Mouse (Mus musculus) liver, adult 2 months (tissue): Measurements from ENCODE around the gene Cx3cr1. TPM values are rescaled to one million over a fixed set of nuclear protein-coding genes. Genes with fewer than 3 reads are reported as not detected.

Source experiments
- DNase-seq: peaks from one replicate; pipeline ENCODE4 v3.0.0-alpha.2; 2011; ENCODE audit warnings: low read depth, low spot score; ENCODE audit errors: extremely low read depth
- H3K27ac ChIP-seq: fragments of 200-500 bp; replicated peaks from 2 replicates; pipeline ENCODE4 v1.5.1; 2012; ENCODE audit warnings: low read depth, mild to moderate bottlenecking, control low read depth, inconsistent platforms, low read length; ENCODE audit not compliant: insufficient read depth
- H3K27me3 ChIP-seq: fragments of 200-500 bp; 2 replicates; pipeline ENCODE4 v1.6.1; 2012; ENCODE audit warnings: mild to moderate bottlenecking, moderate library complexity, low read length, inconsistent platforms; ENCODE audit not compliant: control insufficient read depth, insufficient read depth
- H3K36me3 ChIP-seq: fragments of 200-500 bp; 2 replicates; pipeline ENCODE4 v1.6.1; 2012; ENCODE audit warnings: low read length, inconsistent platforms; ENCODE audit not compliant: control insufficient read depth, insufficient read depth
- H3K4me1 ChIP-seq: fragments of 200-500 bp; 2 replicates; pipeline ENCODE4 v1.6.1; 2011; ENCODE audit warnings: low read length; ENCODE audit not compliant: control insufficient read depth, insufficient read depth
- H3K4me3 ChIP-seq: fragments of 200-500 bp; 2 replicates; pipeline ENCODE4 v1.5.1; 2011; ENCODE audit warnings: low read depth, mild to moderate bottlenecking, control low read depth, low read length, moderate library complexity; ENCODE audit not compliant: insufficient read depth
- H3K79me2 ChIP-seq: fragments of 200-500 bp; 2 replicates; pipeline ENCODE4 v1.6.1; 2012; ENCODE audit warnings: inconsistent platforms, mild to moderate bottlenecking, low read length, moderate library complexity; ENCODE audit not compliant: control insufficient read depth, insufficient read depth
- H3K9ac ChIP-seq: fragments of 200-500 bp; 2 replicates; pipeline ENCODE4 v1.6.1; 2012; ENCODE audit warnings: low read depth, mild to moderate bottlenecking, control low read depth, inconsistent platforms, low read length
- CTCF ChIP-seq: fragments of 200-500 bp; IDR thresholded peaks from 2 replicates; pipeline ENCODE4 v1.5.1; 2011; ENCODE audit warnings: low read depth, low read length, control low read depth
- POLR2A ChIP-seq: fragments of 200-500 bp; IDR thresholded peaks from 2 replicates; pipeline ENCODE4 v1.6.1; 2011; ENCODE audit warnings: low read length, control low read depth; ENCODE audit not compliant: insufficient read depth; ENCODE audit errors: extremely low read depth
- WGBS: fragments of 180-500 bp; shearing (Covaris S2); methylation state at CpG from one replicate; pipeline ENCODE4 v1.1.7; 2018; 5-methylcytosine and 5-hydroxymethylcytosine counted together
- polyA plus RNA-seq: library from polyadenylated mRNA; depleted of rRNA; stranded (reverse); fragments of >200 nt; gene quantifications from 2 replicates; pipeline ENCODE4 v1.2.3, GENCODE M21; 2012; rRNA removed
- total RNA-seq: library from RNA; depleted of rRNA; stranded (reverse); fragments of >200 nt; gene quantifications from 2 replicates; pipeline ENCODE4 v1.2.3, GENCODE M21; 2014; rRNA removed

The Cx3cr1 gene
- 0.09 and 0.40 TPM in 2 replicates for total RNA-seq
- 0.27 and 0.39 TPM in 2 replicates for polyA plus RNA-seq

DNA sequence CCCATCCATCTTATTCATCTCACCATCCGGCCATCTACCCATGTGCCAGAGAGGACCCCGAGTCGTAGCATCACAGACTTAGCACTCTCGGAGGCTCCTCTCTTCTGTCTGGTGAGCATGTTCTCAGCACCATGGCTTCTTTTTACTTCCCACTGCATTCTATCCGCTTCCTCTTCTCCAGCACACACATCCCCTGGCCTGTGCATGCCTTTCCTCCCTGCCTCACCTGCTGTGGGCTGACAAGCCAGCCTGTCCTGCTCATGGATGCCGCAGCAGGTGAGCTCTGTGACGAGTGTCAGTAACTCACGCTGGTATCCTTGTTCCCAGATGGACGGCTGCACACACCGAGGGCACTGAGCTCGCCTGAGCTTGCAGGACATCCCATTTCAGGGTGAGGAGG is at the start of gene Cx3cr1:
Gene Cx3cr1, minus strand, starts transcription at position 101 of the 400 bp plus-strand sequence.
- DNase-seq: no peak
- Histone ChIP-seq H3K27ac (no peak within 1 kb of the TSS), H3K9ac (no peak within 1 kb of the TSS), H3K27me3 (no peaks in the 10 kb centered on the region), H3K4me3 (no peak within 1 kb of the TSS), H3K36me3 (no peaks in the 10 kb centered on the region), H3K4me1 (no peaks in the 10 kb centered on the region), H3K79me2 (no peaks in the 10 kb centered on the region)
- TF ChIP-seq CTCF: no peak
- no peak for TF ChIP-seq POLR2A
- WGBS: 88% methylated on average over 11 of the region's 11 CpGs

- no peak overlapping the region for H3K4me3 ChIP-seq
Observed at GRCm38 (mm10) chr9:120118212-120118611, 48.5 kb upstream of the Cx3cr1 start.

DNA sequence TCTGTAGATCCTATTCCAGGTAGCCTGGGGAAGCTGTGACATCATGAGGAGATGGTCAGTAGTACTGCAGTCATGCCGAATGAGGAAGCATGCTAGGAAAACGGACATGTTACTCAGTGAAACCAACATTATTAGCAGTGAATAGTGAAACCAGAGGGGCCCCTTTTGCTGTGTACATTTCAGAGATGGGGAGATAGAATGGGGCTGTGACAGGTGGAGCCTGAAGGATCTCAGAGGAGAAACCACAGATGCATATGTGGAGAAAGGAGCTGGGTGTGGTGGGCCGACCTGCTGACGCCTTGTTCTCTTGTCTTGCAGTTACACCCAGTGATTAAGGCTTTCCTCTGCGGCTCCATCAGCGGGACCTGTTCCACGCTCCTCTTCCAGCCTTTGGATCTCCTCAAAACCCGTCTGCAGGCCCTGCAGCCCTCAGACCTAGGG is 46.5 kb upstream of the Cx3cr1 start:
- H3K4me1 ChIP-seq: peaks cover under 1% of the 10 kb centered on the region; the same call in 1 of the 2 replicates
- no peak overlapping the region for H3K27ac ChIP-seq
- H3K36me3 ChIP-seq: peaks cover 15% of the 10 kb centered on the region
- TF ChIP-seq POLR2A (no peak), CTCF (no peak)
- H3K27me3 ChIP-seq: no peaks in the 10 kb centered on the region
- peaks cover 21% of the 10 kb centered on the region for H3K79me2 ChIP-seq
- DNase-seq: no peak
- no peak overlapping the region for H3K4me3 ChIP-seq
- H3K9ac ChIP-seq: no peak overlapping the region
- WGBS: 86% methylated on average over 8 of the region's 8 CpGs

More at GRCm38 (mm10) chr9:120118212-120118611, 48.5 kb upstream of the Cx3cr1 start:
- no peak for TF ChIP-seq CTCF
- TF ChIP-seq POLR2A: no peak
- H3K27ac ChIP-seq: no peak overlapping the region
- peaks cover 12% of the 10 kb centered on the region; the same call in 1 of the 2 replicates for H3K79me2 ChIP-seq
- no peaks in the 10 kb centered on the region for H3K27me3 ChIP-seq
- WGBS: 84% methylated on average over 4 of the region's 4 CpGs
- DNase-seq: no peak
- H3K4me1 ChIP-seq: no peaks in the 10 kb centered on the region
- H3K9ac ChIP-seq: no peak overlapping the region
- peaks cover 24% of the 10 kb centered on the region for H3K36me3 ChIP-seq

GRCm38 (mm10) chr9:120115580-120115979 is 45.9 kb upstream of the Cx3cr1 start:
- no peak overlapping the region for H3K4me3 ChIP-seq
- no peak for TF ChIP-seq CTCF
- no peak for TF ChIP-seq POLR2A
- peaks cover 23% of the 10 kb centered on the region for H3K79me2 ChIP-seq
- no peaks in the 10 kb centered on the region for H3K27me3 ChIP-seq
- H3K36me3 ChIP-seq: peaks cover 12% of the 10 kb centered on the region; the same call in 1 of the 2 replicates
- H3K9ac ChIP-seq: no peak overlapping the region
- peaks cover 2% of the 10 kb centered on the region; the same call in 1 of the 2 replicates for H3K4me1 ChIP-seq
- H3K27ac ChIP-seq: no peak overlapping the region
- 83% methylated on average over 5 of the region's 5 CpGs for WGBS
- DNase-seq: no peak

DNA sequence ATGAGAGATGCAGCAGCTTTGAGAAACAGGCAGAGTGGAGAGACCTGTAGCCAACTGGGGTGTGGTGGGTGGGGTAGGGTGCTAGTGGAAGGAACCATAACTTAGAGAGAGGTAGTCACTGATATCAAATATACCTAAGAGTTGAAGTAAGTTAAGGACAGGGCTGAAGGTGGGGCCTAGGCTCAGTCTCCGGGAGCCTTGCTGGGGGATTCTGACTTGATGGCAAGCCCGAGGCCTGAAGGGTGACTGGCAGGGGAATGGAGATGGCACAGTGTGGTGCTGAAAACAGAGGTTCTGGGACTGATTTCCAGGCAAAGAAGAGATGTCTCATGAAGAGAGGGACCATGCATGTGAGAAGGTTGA is 45.1 kb upstream of the Cx3cr1 start:
- TF ChIP-seq CTCF: no peak
- TF ChIP-seq POLR2A: no peak
- Histone ChIP-seq H3K79me2 (peaks cover 23% of the 10 kb centered on the region), H3K4me3 (no peak overlapping the region), H3K9ac (no peak overlapping the region), H3K27ac (no peak overlapping the region), H3K27me3 (no peaks in the 10 kb centered on the region), H3K4me1 (peaks cover 2% of the 10 kb centered on the region; the same call in 1 of the 2 replicates), H3K36me3 (peaks cover 10% of the 10 kb centered on the region; the same call in 1 of the 2 replicates)
- 95% methylated on average over 2 of the region's 2 CpGs for WGBS
- no peak for DNase-seq

DNA sequence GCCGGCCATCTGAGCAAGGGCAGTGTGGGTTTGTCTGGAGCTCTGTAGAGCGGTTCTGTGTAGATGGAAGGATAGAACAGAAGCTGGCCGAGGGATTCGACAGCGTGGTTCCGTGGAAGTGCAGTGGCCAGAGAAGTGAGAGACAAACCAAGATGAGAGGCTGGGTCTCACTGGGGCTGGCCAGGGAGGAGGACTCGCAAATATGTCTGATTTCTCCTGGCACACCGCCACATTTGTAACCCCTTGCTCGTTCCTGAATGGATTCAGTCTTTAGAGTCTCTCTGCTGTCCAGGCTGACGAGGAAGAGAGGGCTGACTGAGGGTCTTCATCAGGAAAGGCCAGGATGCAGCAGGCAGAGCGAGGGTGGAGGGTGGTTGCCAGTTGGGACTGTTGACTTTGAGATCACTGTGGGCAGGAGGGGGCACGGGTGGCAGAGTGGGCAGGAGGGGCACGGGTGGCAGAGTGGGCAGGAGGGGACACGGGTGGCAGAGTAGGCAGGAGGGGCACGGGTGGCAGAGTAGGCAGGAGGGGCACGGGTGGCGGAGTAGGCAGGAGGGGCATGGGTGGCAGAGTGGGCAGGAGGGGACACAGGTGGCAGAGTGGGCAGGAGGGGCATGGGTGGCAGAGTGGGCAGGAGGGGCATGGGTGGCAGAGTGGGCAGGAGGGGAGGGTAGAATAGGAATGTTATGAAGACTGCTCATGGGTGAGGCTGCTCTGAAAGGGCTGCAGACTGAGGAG is 44.5 kb upstream of the Cx3cr1 start:
- DNase-seq: no peak
- TF ChIP-seq CTCF (no peak), POLR2A (no peak)
- Histone ChIP-seq H3K27ac (no peak overlapping the region), H3K4me3 (no peak overlapping the region), H3K79me2 (peaks cover 23% of the 10 kb centered on the region), H3K36me3 (peaks cover 7% of the 10 kb centered on the region; the same call in 1 of the 2 replicates), H3K9ac (no peak overlapping the region), H3K4me1 (peaks cover 2% of the 10 kb centered on the region; the same call in 1 of the 2 replicates), H3K27me3 (no peaks in the 10 kb centered on the region)
- WGBS: 93% methylated on average over 17 of the region's 17 CpGs
